28 mouse cellular contexts compared by ENCODE assay signal in genomic region chr2:21122421-21122820, GRCm38 (mm10).
"Had no signal": no experiment of that assay in that cellular context is flagged by ENCODE, and none has a peak within 500 bp of the region (broad histone marks: within the 10 kb centered on the region; RNA-seq: fewer than 3 reads in every experiment).

No protein-coding gene starts in this region.

- H3K4me2 ChIP-seq: embryonic facial prominence, embryonic 12.5 days; embryonic facial prominence, embryonic 13.5 days; embryonic facial prominence, embryonic 15.5 days; forebrain, embryonic 12.5 days; forebrain, embryonic 13.5 days; forebrain, embryonic 15.5 days had no signal

- DNase-seq: cerebellum, adult 18-20 months; cerebellum, adult 2 months; cerebellum, adult 8-10 months; cerebellum, adult 9-10 months; cerebellum, adult 9-11 months; cerebellum, postnatal 10 days; cerebellum, postnatal 14 days; cerebellum, postnatal 25 days; cerebellum, postnatal 36 days; embryo, embryonic 11 days; forebrain, postnatal 0 days; gastrocnemius, adult 2 months; gastrocnemius, postnatal 10 days; gastrocnemius, postnatal 14 days; gastrocnemius, postnatal 25 days; gastrocnemius, postnatal 36 days; heart, adult 18-20 months had no signal

- H3K27ac ChIP-seq: embryonic facial prominence, embryonic 10.5 days; embryonic facial prominence, embryonic 12.5 days; embryonic facial prominence, embryonic 13.5 days; embryonic facial prominence, embryonic 15.5 days; forebrain, embryonic 10.5 days; forebrain, embryonic 12.5 days; forebrain, embryonic 13.5 days; forebrain, embryonic 15.5 days; gastrocnemius, adult 2 months had no signal

- H3K9ac ChIP-seq: embryonic facial prominence, embryonic 12.5 days; embryonic facial prominence, embryonic 13.5 days; embryonic facial prominence, embryonic 15.5 days; forebrain, embryonic 12.5 days; forebrain, embryonic 13.5 days; forebrain, embryonic 15.5 days; forebrain, postnatal 0 days had no signal

- H3K4me3 ChIP-seq: embryonic facial prominence, embryonic 10.5 days; embryonic facial prominence, embryonic 12.5 days; embryonic facial prominence, embryonic 13.5 days; embryonic facial prominence, embryonic 15.5 days; erythroblast, embryonic 14.5 days; forebrain, embryonic 10.5 days; forebrain, embryonic 12.5 days; forebrain, embryonic 13.5 days; forebrain, embryonic 15.5 days; gastrocnemius, adult 2 months had no signal

- H3K4me1 ChIP-seq: embryonic facial prominence, embryonic 10.5 days; embryonic facial prominence, embryonic 12.5 days; embryonic facial prominence, embryonic 13.5 days; embryonic facial prominence, embryonic 15.5 days; forebrain, embryonic 12.5 days; forebrain, embryonic 13.5 days; forebrain, embryonic 15.5 days had no signal

- H3K27me3 ChIP-seq: embryonic facial prominence, embryonic 12.5 days; embryonic facial prominence, embryonic 13.5 days; embryonic facial prominence, embryonic 15.5 days; forebrain, embryonic 12.5 days; forebrain, embryonic 13.5 days; forebrain, embryonic 15.5 days had no signal

- H3K9me3 ChIP-seq: embryonic facial prominence, embryonic 10.5 days; embryonic facial prominence, embryonic 12.5 days; embryonic facial prominence, embryonic 13.5 days; embryonic facial prominence, embryonic 15.5 days; forebrain, embryonic 10.5 days; forebrain, embryonic 12.5 days; forebrain, embryonic 13.5 days; forebrain, embryonic 15.5 days had no signal

- ATAC-seq: forebrain, embryonic 13.5 days; forebrain, embryonic 14.5 days; forebrain, embryonic 15.5 days; forebrain, embryonic 16.5 days; forebrain, postnatal 0 days had no signal

- H3K36me3 ChIP-seq: embryonic facial prominence, embryonic 10.5 days; embryonic facial prominence, embryonic 12.5 days; embryonic facial prominence, embryonic 13.5 days; embryonic facial prominence, embryonic 15.5 days; forebrain, embryonic 10.5 days; forebrain, embryonic 12.5 days; forebrain, embryonic 15.5 days had no signal
